Mouse (Mus musculus) left cerebral cortex, adult 11 months (tissue): ENCODE data around the gene Sacm1l.

Experiments
- DNase-seq: peaks from one replicate; pipeline ENCODE4 v3.0.0; 2022; ENCODE audit warnings: low spot score

Sacm1l gene

GRCm38 (mm10) chr9:123577360-123578192 lies 48.0 kb downstream of the Sacm1l start:
- DNase-seq: no peak

- DNase-seq: no peak
Measured at GRCm38 (mm10) chr9:123589240-123589910, 59.8 kb downstream of the Sacm1l start.

GRCm38 (mm10) chr9:123595194-123595593 lies 65.6 kb downstream of the Sacm1l start:
- no peak for DNase-seq

- no peak for DNase-seq
Measured at GRCm38 (mm10) chr9:123596910-123597309, 67.4 kb downstream of the Sacm1l start.

GRCm38 (mm10) chr9:123597376-123597775 lies 67.8 kb downstream of the Sacm1l start:
- DNase-seq: no peak

GRCm38 (mm10) chr9:123601529-123601928 lies 72.0 kb downstream of the Sacm1l start:
- DNase-seq: no peak

- no peak for DNase-seq
Measured at GRCm38 (mm10) chr9:123620311-123621098, 90.9 kb downstream of the Sacm1l start.

GRCm38 (mm10) chr9:123624741-123625140 lies 95.2 kb downstream of the Sacm1l start:
- DNase-seq: no peak

GRCm38 (mm10) chr9:123625821-123626220 lies 96.3 kb downstream of the Sacm1l start:
- DNase-seq: no peak

- no peak for DNase-seq
Measured at GRCm38 (mm10) chr9:123631666-123632065, 102.1 kb downstream of the Sacm1l start.

GRCm38 (mm10) chr9:123632281-123632680 lies 102.7 kb downstream of the Sacm1l start, which contains the start of gene Slc6a20b:
Gene Slc6a20b (minus strand): TSS chr9:123632565.
- no peak for DNase-seq

- no peak for DNase-seq
Measured at GRCm38 (mm10) chr9:123632993-123633392, 103.4 kb downstream of the Sacm1l start.

GRCm38 (mm10) chr9:123636771-123637170 lies 107.2 kb downstream of the Sacm1l start:
- DNase-seq: no peak

- DNase-seq: no peak
Measured at GRCm38 (mm10) chr9:123638231-123638630, 108.7 kb downstream of the Sacm1l start.

GRCm38 (mm10) chr9:123638668-123639089 lies 109.1 kb downstream of the Sacm1l start:
- peak; percentile 4 for DNase-seq

- no peak for DNase-seq
Measured at GRCm38 (mm10) chr9:123640106-123640505, 110.5 kb downstream of the Sacm1l start.
